Mouse (Mus musculus): ENCODE measurements around the gene Fscn2. TPM values are rescaled to one million over a fixed set of nuclear protein-coding genes. Genes with fewer than 3 reads are reported as not detected.

Gene Fscn2
- total RNA-seq (2021) = not detected

GRCm38 (mm10) chr11:120361295-120361694, at the start of gene Fscn2:
Gene Fscn2 (plus strand): TSS chr11:120361534.
- no peak for DNase-seq
- intact Hi-C loops (cut with DNase I) = no loop called here

GRCm38 (mm10) chr11:120311561-120311960, 49.8 kb upstream of the Fscn2 start:
- DNase-seq = no peak
- intact Hi-C loops (cut with DNase I) = loop anchor here (5.0 kb wide), 1 partner anchor 111 kb away; no protein-coding TSS in a partner anchor

GRCm38 (mm10) chr11:120312069-120312468, 49.3 kb upstream of the Fscn2 start:
- intact Hi-C loops (cut with DNase I) = loop anchor here (5.0 kb wide), 1 partner anchor 110 kb away; no protein-coding TSS in a partner anchor
- no peak for DNase-seq

- intact Hi-C loops (cut with DNase I) = loop anchor here (5.0 kb wide), 1 partner anchor 108 kb away; no protein-coding TSS in a partner anchor
- no peak for DNase-seq
Observed at GRCm38 (mm10) chr11:120313906-120314685, 47.2 kb upstream of the Fscn2 start.

- DNase-seq = peak in 1 of 2 experiments; percentile 12
- intact Hi-C loops (cut with DNase I) = loop anchor here (5.0 kb wide), 1 partner anchor 107 kb away; no protein-coding TSS in a partner anchor
Observed at GRCm38 (mm10) chr11:120314721-120315415, 46.5 kb upstream of the Fscn2 start.

GRCm38 (mm10) chr11:120315416-120315761, 45.9 kb upstream of the Fscn2 start:
- DNase-seq = peak in 1 of 2 experiments; percentile 30
- intact Hi-C loops (cut with DNase I) = no loop called here

- intact Hi-C loops (cut with DNase I) = no loop called here
- DNase-seq = peak; percentile 95 to 96
Observed at GRCm38 (mm10) chr11:120315832-120316689, 45.3 kb upstream of the Fscn2 start.

GRCm38 (mm10) chr11:120316690-120317254, 44.6 kb upstream of the Fscn2 start:
- peak; percentile 68 to 69 for DNase-seq
- intact Hi-C loops (cut with DNase I) = no loop called here

- intact Hi-C loops (cut with DNase I) = no loop called here
- DNase-seq = no peak
Observed at GRCm38 (mm10) chr11:120317456-120317855, 43.9 kb upstream of the Fscn2 start.

- intact Hi-C loops (cut with DNase I) = no loop called here
- no peak for DNase-seq
Observed at GRCm38 (mm10) chr11:120319310-120319709, 42.0 kb upstream of the Fscn2 start.

GRCm38 (mm10) chr11:120320156-120320555, 41.2 kb upstream of the Fscn2 start:
- DNase-seq = no peak
- intact Hi-C loops (cut with DNase I) = no loop called here

- peak in 1 of 2 experiments; percentile 32 for DNase-seq
- intact Hi-C loops (cut with DNase I) = no loop called here
Observed at GRCm38 (mm10) chr11:120335431-120336021, 25.8 kb upstream of the Fscn2 start.

- no peak for DNase-seq
- intact Hi-C loops (cut with DNase I) = no loop called here
Observed at GRCm38 (mm10) chr11:120337447-120337846, 23.9 kb upstream of the Fscn2 start.

GRCm38 (mm10) chr11:120338786-120339185, 22.5 kb upstream of the Fscn2 start:
- DNase-seq = no peak
- intact Hi-C loops (cut with DNase I) = no loop called here

GRCm38 (mm10) chr11:120339978-120340513, 21.3 kb upstream of the Fscn2 start:
- intact Hi-C loops (cut with DNase I) = no loop called here

GRCm38 (mm10) chr11:120341661-120342060, 19.7 kb upstream of the Fscn2 start:
- no peak for DNase-seq

More at GRCm38 (mm10) chr11:120339978-120340513, 21.3 kb upstream of the Fscn2 start:
- no peak for DNase-seq

GRCm38 (mm10) chr11:120342656-120343160, 18.6 kb upstream of the Fscn2 start:
- DNase-seq = no peak
- intact Hi-C loops (cut with DNase I) = no loop called here

More at GRCm38 (mm10) chr11:120341661-120342060, 19.7 kb upstream of the Fscn2 start:
- intact Hi-C loops (cut with DNase I) = no loop called here

GRCm38 (mm10) chr11:120343519-120344309, 17.6 kb upstream of the Fscn2 start:
- intact Hi-C loops (cut with DNase I) = no loop called here
- peak; percentile 38 to 61 for DNase-seq

Data from heart, postnatal 10 days (tissue).